Mouse (Mus musculus) CH12.LX (cell line): ENCODE measurements around the gene Ppox. TPM values are rescaled to one million over a fixed set of nuclear protein-coding genes. Genes with fewer than 3 reads are reported as not detected.

Experiments
- DNase-seq: peaks from one replicate; pipeline ENCODE4 v3.0.0-alpha.2; 2013; ENCODE audit errors: extremely low read depth
- H3K27ac ChIP-seq: 2 replicates; pipeline ENCODE4 v1.5.1; 2012; ENCODE audit warnings: low read depth, mild to moderate bottlenecking, control low read depth, moderate library complexity; ENCODE audit not compliant: insufficient read depth
- H3K27me3 ChIP-seq: replicated peaks from 2 replicates; pipeline ENCODE3; 2012; ENCODE audit warnings: inconsistent platforms
- H3K36me3 ChIP-seq, 2 experiments: replicated peaks in 1 of 2; 2 replicates each; pipeline versions ENCODE3 to v1.6.1; 2012; ENCODE audit warnings: inconsistent platforms in 1 of 2, low read length in 1 of 2, mild to moderate bottlenecking in 1 of 2, mixed read lengths in 1 of 2, moderate library complexity in 1 of 2; ENCODE audit not compliant: control insufficient read depth in 1 of 2, insufficient read depth in 1 of 2
- H3K4me1 ChIP-seq, 2 experiments: 2 replicates each; pipeline ENCODE4 v1.6.1; 2012; ENCODE audit warnings: inconsistent platforms in 1 of 2, moderate library complexity in 1 of 2; ENCODE audit not compliant: insufficient read depth in 2 of 2, control insufficient read depth in 1 of 2
- H3K4me2 ChIP-seq: 2 replicates; pipeline ENCODE4 v1.6.1; 2012; ENCODE audit warnings: low read depth, mild to moderate bottlenecking, control low read depth; ENCODE audit not compliant: poor library complexity, insufficient read depth, severe bottlenecking
- H3K4me3 ChIP-seq, 3 experiments: fragments of 150-350 bp in 1 of 3; sonication (generic) in 1 of 3; replicated peaks in 1 of 3; 2 replicates each; pipeline versions ENCODE3 to v1.5.1; 2011 to 2012; ENCODE audit warnings: low read depth in 2 of 3, low read length in 2 of 3, mild to moderate bottlenecking in 2 of 3, moderate library complexity in 2 of 3, control low read depth in 1 of 3, improper control_type of control experiment in 1 of 3, inconsistent platforms in 1 of 3, mixed read lengths in 1 of 3; ENCODE audit not compliant: poor library complexity in 1 of 3
- H3K79me2 ChIP-seq: replicated peaks from 2 replicates; pipeline ENCODE4 v1.6.1; 2012; ENCODE audit warnings: mild to moderate bottlenecking, moderate library complexity; ENCODE audit not compliant: control insufficient read depth, poor library complexity, insufficient read depth, severe bottlenecking; ENCODE audit errors: extremely low read depth
- H3K9ac ChIP-seq: 2 replicates; pipeline ENCODE4 v1.6.1; 2012; ENCODE audit warnings: low read depth, mild to moderate bottlenecking, control low read depth, moderate library complexity; ENCODE audit not compliant: insufficient read depth
- H3K9me3 ChIP-seq: replicated peaks from 2 replicates; pipeline ENCODE3; 2012; ENCODE audit warnings: low read length, inconsistent platforms, mixed read lengths
- CHD2 ChIP-seq: IDR thresholded peaks from 2 replicates; pipeline ENCODE4 v1.6.1; 2011; ENCODE audit warnings: low read length, improper control_type of control experiment
- CTCF ChIP-seq, 2 experiments: IDR thresholded peaks in 1 of 2; conservative IDR thresholded peaks in 1 of 2; 2 replicates each; pipeline ENCODE4 v1.5.1; 2011 to 2012; ENCODE audit warnings: low read depth in 2 of 2, low read length in 2 of 2, improper control_type of control experiment in 1 of 2, inconsistent platforms in 1 of 2, mild to moderate bottlenecking in 1 of 2, moderate library complexity in 1 of 2
- E2F4 ChIP-seq: IDR thresholded peaks from 2 replicates; pipeline ENCODE4 v1.6.1; 2011; ENCODE audit warnings: low read depth, low read length, improper control_type of control experiment; ENCODE audit not compliant: insufficient replicate concordance
- ELF1 ChIP-seq: IDR thresholded peaks from 2 replicates; pipeline ENCODE4 v1.6.1; 2014; ENCODE audit warnings: low read depth, mild to moderate bottlenecking, inconsistent platforms, low read length, improper control_type of control experiment
- ETS1 ChIP-seq: conservative IDR thresholded peaks from 2 replicates; pipeline ENCODE4 v1.6.1; 2012; ENCODE audit warnings: low read depth, mild to moderate bottlenecking, inconsistent platforms, low read length, improper control_type of control experiment, moderate library complexity
- HCFC1 ChIP-seq: IDR thresholded peaks from 2 replicates; pipeline ENCODE4 v1.6.1; 2012; ENCODE audit warnings: low read depth, mild to moderate bottlenecking, inconsistent platforms, low read length, improper control_type of control experiment
- JUND ChIP-seq: conservative IDR thresholded peaks from 2 replicates; pipeline ENCODE4 v1.6.1; 2011; ENCODE audit warnings: low read depth, low read length, improper control_type of control experiment
- MAX ChIP-seq: IDR thresholded peaks from 2 replicates; pipeline ENCODE4 v1.6.1; 2011; ENCODE audit warnings: low read length, improper control_type of control experiment
- MAZ ChIP-seq: IDR thresholded peaks from 2 replicates; pipeline ENCODE4 v1.6.1; 2012; ENCODE audit warnings: low read depth, mild to moderate bottlenecking, inconsistent platforms, low read length, improper control_type of control experiment, moderate library complexity
- MEF2A ChIP-seq: IDR thresholded peaks from 2 replicates; pipeline ENCODE4 v1.6.1; 2014; ENCODE audit warnings: low read depth, mild to moderate bottlenecking, inconsistent platforms, low read length, improper control_type of control experiment, borderline replicate concordance
- MXI1 ChIP-seq: IDR thresholded peaks from 2 replicates; pipeline ENCODE4 v1.6.1; 2011; ENCODE audit warnings: mild to moderate bottlenecking, low read depth, low read length, improper control_type of control experiment
- MYC ChIP-seq: IDR thresholded peaks from 2 replicates; pipeline ENCODE4 v1.6.1; 2011; ENCODE audit warnings: low read depth, mild to moderate bottlenecking, improper control_type of control experiment, low read length
- PAX5 ChIP-seq: IDR thresholded peaks from 2 replicates; pipeline ENCODE4 v1.6.1; 2012; ENCODE audit warnings: low read length, inconsistent platforms, mixed read lengths
- POLR2AphosphoS2 ChIP-seq: IDR thresholded peaks from 2 replicates; pipeline ENCODE4 v1.6.1; 2011; ENCODE audit warnings: low read depth, low read length, improper control_type of control experiment
- RAD21 ChIP-seq: IDR thresholded peaks from 2 replicates; pipeline ENCODE4 v1.6.1; 2011; ENCODE audit warnings: low read depth, mild to moderate bottlenecking, low read length, improper control_type of control experiment, moderate library complexity
- TBP ChIP-seq: conservative IDR thresholded peaks from 2 replicates; pipeline ENCODE4 v1.6.1; 2011; ENCODE audit warnings: low read depth, low read length, improper control_type of control experiment
- USF1 ChIP-seq: IDR thresholded peaks from 2 replicates; pipeline ENCODE4 v1.6.1; 2014; ENCODE audit warnings: low read depth, mild to moderate bottlenecking, inconsistent platforms, low read length, improper control_type of control experiment
- USF2 ChIP-seq: conservative IDR thresholded peaks from 2 replicates; pipeline ENCODE4 v1.6.1; 2011; ENCODE audit warnings: low read depth, low read length, improper control_type of control experiment
- ZC3H11A ChIP-seq: IDR thresholded peaks from 2 replicates; pipeline ENCODE4 v1.6.1; 2012; ENCODE audit warnings: low read depth, mild to moderate bottlenecking, inconsistent platforms, low read length, improper control_type of control experiment
- ZKSCAN1 ChIP-seq: IDR thresholded peaks from 2 replicates; pipeline ENCODE4 v1.6.1; 2012; ENCODE audit warnings: low read depth, inconsistent platforms, low read length, improper control_type of control experiment, borderline replicate concordance
- dilution Hi-C: fragments of 300-500 bp; cut with MboI; formaldehyde crosslinking; loops from 2 replicates; pipeline ENCODE4 v1.14.3; 2020; ENCODE audit warnings: low sequenced_read_pairs; ENCODE audit not compliant: extremely low pct_unique_long_range_greater_than_20kb, extremely low pct_ligation_motif_present
- in situ Hi-C: fragments of 300-500 bp; cut with MboI; formaldehyde crosslinking; loops from 3 replicates; pipeline ENCODE4 v1.14.3; 2019; ENCODE audit warnings: low sequenced_read_pairs, low pct_ligation_motif_present, low pct_unique_long_range_greater_than_20kb, mixed read lengths
- polyA plus RNA-seq: library from polyadenylated mRNA; unstranded; fragments of >175 nt; gene quantifications from 2 replicates; pipeline ENCODE4 v1.2.1, GENCODE M21; 2012; ENCODE audit warnings: low read depth; ENCODE audit not compliant: insufficient read length
- total RNA-seq, 2 experiments: library from RNA; depleted of rRNA; stranded (reverse); fragments of 300-350 nt in 1 of 2; fragments of >200 nt in 1 of 2; gene quantifications; 2 replicates each; pipeline ENCODE4 v1.2.3; 2012 to 2014

Ppox gene
- total and polyA plus RNA-seq, 3 experiments, result 10.5 to 15.1 (median 13.6) TPM

GRCm38 (mm10) chr1:171247916-171248315 is 33.1 kb downstream of the Ppox start:
- Histone ChIP-seq H3K36me3 (peaks cover 17 to 25% of the 10 kb centered on the region in 2 experiments), H3K27ac (no peak overlapping the region), H3K4me1 (peaks cover 17 to 51% of the 10 kb centered on the region in 2 experiments), H3K9ac (no peak overlapping the region), H3K27me3 (peaks cover 6% of the 10 kb centered on the region), H3K4me2 (peak overlapping the region; percentile 64; the same call in 1 of the 2 replicates), H3K9me3 (no peaks in the 10 kb centered on the region), H3K4me3 (no peak overlapping the region), H3K79me2 (peaks cover 20% of the 10 kb centered on the region)
- DNase-seq, result no peak
- TF ChIP-seq MXI1 (no peak), JUND (no peak), PAX5 (no peak), E2F4 (no peak), ELF1 (no peak), RAD21 (no peak)
- in situ Hi-C loops (no loop called here), dilution Hi-C loops (no loop called here)

GRCm38 (mm10) chr1:171247453-171247841 is 33.5 kb downstream of the Ppox start:
- Histone ChIP-seq H3K4me1 (peaks cover 17 to 51% of the 10 kb centered on the region in 2 experiments), H3K4me3 (peak overlapping the region; percentile 57 to 72 (median 63)), H3K9me3 (no peaks in the 10 kb centered on the region)
- DNase-seq, result no peak
- TF ChIP-seq POLR2AphosphoS2, result no peak
- TF ChIP-seq RAD21, result no peak
- no peak for TF ChIP-seq MAX
- peak; percentile 15; the same call in 1 of the 2 replicates for TF ChIP-seq MXI1
- TF ChIP-seq USF2, result no peak
- TF ChIP-seq MYC, result peak; percentile 45
- no peak; the same call in 1 of the 2 replicates for TF ChIP-seq CHD2
- TF ChIP-seq TBP, result no peak
- TF ChIP-seq MAZ, result no peak; the same call in 1 of the 2 replicates
- TF ChIP-seq MEF2A, result no peak
- TF ChIP-seq CTCF (conservative IDR thresholded peaks at IDR 0.05 in 1 of 2, IDR thresholded peaks at IDR 0.05 in 1 of 2; ENCODE audit: low read depth in 2 of 2, low read length in 2 of 2), result no peak
- no peak for TF ChIP-seq ZC3H11A
- TF ChIP-seq HCFC1, result no peak
- 0 out of 2 replicates have a peak, but pooled peaks have one; percentile 35 for TF ChIP-seq ETS1
- no peak for TF ChIP-seq ZKSCAN1
- TF ChIP-seq USF1, result no peak
- TF ChIP-seq, all 38 proteins: peak for 3
- Histone ChIP-seq H3K27me3 (peaks cover 3% of the 10 kb centered on the region), H3K9ac (peak overlapping the region; percentile 81), H3K4me2 (peak overlapping the region; percentile 64), H3K36me3 (peaks cover 21 to 30% of the 10 kb centered on the region in 2 experiments), H3K27ac (peak overlapping the region; percentile 40), H3K79me2 (peaks cover 20% of the 10 kb centered on the region)
- in situ Hi-C loops, result no loop called here
- dilution Hi-C loops, result no loop called here
